Mouse (Mus musculus) ES-E14 (cell line): Measurements from ENCODE around the gene Hoxb4. TPM values are rescaled to one million over a fixed set of nuclear protein-coding genes. Genes with fewer than 3 reads are reported as not detected.

Experiments
- DNase-seq: peaks from one replicate; pipeline ENCODE4 v3.0.0-alpha.2; 2013; ENCODE audit warnings: low read depth, low spot score
- H3K27ac ChIP-seq: 2 replicates; pipeline ENCODE4 v1.5.1; 2012; ENCODE audit warnings: low read depth, mild to moderate bottlenecking, low read length, moderate library complexity, mixed read lengths; ENCODE audit not compliant: poor library complexity, insufficient read depth, severe bottlenecking
- H3K36me3 ChIP-seq: 2 replicates; pipeline ENCODE4 v1.6.1; 2012; ENCODE audit warnings: mild to moderate bottlenecking, low read length, moderate library complexity, mixed read lengths; ENCODE audit not compliant: control insufficient read depth, poor library complexity, insufficient read depth, severe bottlenecking
- H3K4me1 ChIP-seq, 2 experiments: fragments of 150-350 bp in 1 of 2; sonication (generic) in 1 of 2; 2 replicates each; pipeline ENCODE4 v1.6.1; 2012; ENCODE audit warnings: low read length in 2 of 2, mild to moderate bottlenecking in 1 of 2, mixed read lengths in 1 of 2; ENCODE audit not compliant: control insufficient read depth in 2 of 2, insufficient read depth in 2 of 2, poor library complexity in 1 of 2
- H3K4me3 ChIP-seq, 2 experiments: fragments of 150-350 bp in 1 of 2; sonication (generic) in 1 of 2; 2 replicates each; pipeline ENCODE4 v1.5.1; 2012; ENCODE audit warnings: low read length in 2 of 2, low read depth in 1 of 2, mild to moderate bottlenecking in 1 of 2, mixed read lengths in 1 of 2; ENCODE audit not compliant: insufficient read depth in 1 of 2, poor library complexity in 1 of 2, severe bottlenecking in 1 of 2
- H3K9ac ChIP-seq: 2 replicates; pipeline ENCODE4 v1.6.1; 2012; ENCODE audit warnings: low read depth, mild to moderate bottlenecking, low read length, mixed read lengths; ENCODE audit not compliant: poor library complexity, insufficient read depth, severe bottlenecking
- H3K9me3 ChIP-seq: fragments of 150-350 bp; sonication (generic); 2 replicates; pipeline ENCODE4 v1.6.1; 2012; ENCODE audit warnings: low read depth, mild to moderate bottlenecking, low read length; ENCODE audit not compliant: control insufficient read depth, insufficient read depth
- CHD2 ChIP-seq: IDR thresholded peaks from 2 replicates; pipeline ENCODE4 v1.6.1; 2014; ENCODE audit warnings: mild to moderate bottlenecking, low read depth, low read length, inconsistent platforms
- HCFC1 ChIP-seq: IDR thresholded peaks from 2 replicates; pipeline ENCODE4 v1.6.1; 2012; ENCODE audit warnings: low read length, inconsistent platforms, borderline replicate concordance; ENCODE audit not compliant: insufficient read depth
- MAFK ChIP-seq: IDR thresholded peaks from 2 replicates; pipeline ENCODE4 v1.6.1; 2014; ENCODE audit warnings: mild to moderate bottlenecking, low read depth, low read length, inconsistent platforms; ENCODE audit not compliant: insufficient read depth
- ZC3H11A ChIP-seq: IDR thresholded peaks from 2 replicates; pipeline ENCODE4 v1.6.1; 2012; ENCODE audit warnings: low read depth, mild to moderate bottlenecking, inconsistent platforms, low read length, borderline replicate concordance
- ZNF384 ChIP-seq: IDR thresholded peaks from 2 replicates; pipeline ENCODE4 v1.6.1; 2012; ENCODE audit warnings: low read depth, low read length, inconsistent platforms
- in situ Hi-C, 2 experiments: fragments of 600-800 bp; cut with MboI; formaldehyde crosslinking; loops; one replicate each; pipeline ENCODE4 v1.15.1; 2025; ENCODE audit warnings: low sequenced_read_pairs in 2 of 2, inconsistent platforms in 1 of 2; ENCODE audit not compliant: unreplicated experiment in 2 of 2
- total RNA-seq: library from RNA; depleted of rRNA; stranded (reverse); fragments of 300-350 nt; gene quantifications from 2 replicates; pipeline ENCODE4 v1.2.3, GENCODE M21; 2012

Hoxb4 gene
- total RNA-seq, 1 experiment = 1.2 TPM

GRCm38 (mm10) chr11:96345893-96346806 is 28.1 kb downstream of the Hoxb4 start:
- Histone ChIP-seq H3K9me3 (no peaks in the 10 kb centered on the region), H3K36me3 (no peaks in the 10 kb centered on the region), H3K9ac (no peak overlapping the region), H3K4me3 (peak overlapping the region; percentile 14 to 32; a peak in 3 of 4 replicates), H3K4me1 (peaks cover 0 to 10% of the 10 kb centered on the region in 2 experiments; a peak in 1 of 4 replicates), H3K27ac (no peak overlapping the region)
- no peak for TF ChIP-seq CHD2
- TF ChIP-seq MAFK = no peak
- TF ChIP-seq ZC3H11A = no peak
- no peak for TF ChIP-seq HCFC1
- TF ChIP-seq ZNF384 = no peak
- no peak for DNase-seq
- in situ Hi-C loops = no loop called here

DNA sequence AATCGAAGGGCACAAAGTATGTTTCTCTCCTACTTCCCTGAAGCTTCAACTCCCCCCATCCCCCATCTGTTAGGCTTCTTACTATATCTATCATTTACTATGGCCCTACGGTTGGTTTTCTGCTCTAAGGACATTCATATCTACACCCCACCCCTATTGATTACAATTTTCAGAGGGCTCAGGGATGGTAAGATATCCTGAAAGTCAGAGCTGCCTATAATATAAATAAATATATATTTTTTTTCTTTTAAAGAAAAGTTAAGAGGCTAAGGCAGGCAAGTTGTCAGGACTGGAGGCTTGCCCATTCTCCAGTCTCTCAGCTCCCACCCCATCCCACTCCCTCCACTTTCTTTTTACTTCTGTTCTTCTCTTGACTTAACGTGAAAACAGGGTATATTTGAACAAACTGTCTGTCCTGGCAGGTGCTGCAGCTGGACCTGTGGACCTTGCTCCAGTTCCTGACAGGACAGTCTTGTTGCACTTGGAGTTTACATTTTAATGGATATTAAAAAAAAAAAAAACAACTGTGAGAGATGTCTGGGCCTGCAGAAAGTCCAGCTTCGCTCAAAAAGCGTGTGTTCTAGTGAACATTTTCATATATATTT is 29.0 kb downstream of the Hoxb4 start:
- Histone ChIP-seq H3K27ac (no peak overlapping the region), H3K9ac (no peak overlapping the region), H3K9me3 (no peaks in the 10 kb centered on the region), H3K4me1 (peaks cover 0 to 12% of the 10 kb centered on the region in 2 experiments; a peak in 1 of 4 replicates), H3K4me3 (no peak overlapping the region), H3K36me3 (no peaks in the 10 kb centered on the region)
- no peak for DNase-seq
- TF ChIP-seq MAFK (no peak), ZNF384 (no peak), HCFC1 (no peak), CHD2 (no peak), ZC3H11A (no peak)
- in situ Hi-C loops = no loop called here

DNA sequence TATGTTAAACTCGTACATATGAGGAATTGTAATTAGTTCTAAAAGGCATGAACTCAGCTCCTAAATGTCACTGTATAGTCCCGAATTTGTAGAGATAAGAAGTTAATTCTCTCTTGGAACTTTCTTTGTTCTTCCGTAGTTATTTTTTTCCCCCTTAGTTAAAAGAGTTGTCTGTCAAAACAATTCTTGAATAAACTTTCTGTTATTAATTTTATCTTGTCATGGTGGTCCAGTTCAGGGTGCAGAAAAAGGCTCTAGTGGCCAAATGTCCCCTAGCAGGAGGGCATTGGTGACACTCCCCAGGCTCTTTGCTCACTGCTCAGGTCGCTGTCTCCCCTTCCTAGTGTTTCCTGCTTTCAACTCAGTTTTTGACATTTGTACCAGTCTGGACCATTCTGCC is 29.6 kb downstream of the Hoxb4 start:
- Histone ChIP-seq H3K4me3 (no peak overlapping the region), H3K9me3 (no peaks in the 10 kb centered on the region), H3K27ac (no peak overlapping the region), H3K36me3 (no peaks in the 10 kb centered on the region), H3K4me1 (peaks cover 0 to 12% of the 10 kb centered on the region in 2 experiments; a peak in 1 of 4 replicates), H3K9ac (no peak overlapping the region)
- in situ Hi-C loops = no loop called here
- TF ChIP-seq HCFC1 = no peak
- TF ChIP-seq CHD2 = no peak
- TF ChIP-seq ZC3H11A = no peak
- no peak for TF ChIP-seq ZNF384
- TF ChIP-seq MAFK = no peak
- no peak for DNase-seq

DNA sequence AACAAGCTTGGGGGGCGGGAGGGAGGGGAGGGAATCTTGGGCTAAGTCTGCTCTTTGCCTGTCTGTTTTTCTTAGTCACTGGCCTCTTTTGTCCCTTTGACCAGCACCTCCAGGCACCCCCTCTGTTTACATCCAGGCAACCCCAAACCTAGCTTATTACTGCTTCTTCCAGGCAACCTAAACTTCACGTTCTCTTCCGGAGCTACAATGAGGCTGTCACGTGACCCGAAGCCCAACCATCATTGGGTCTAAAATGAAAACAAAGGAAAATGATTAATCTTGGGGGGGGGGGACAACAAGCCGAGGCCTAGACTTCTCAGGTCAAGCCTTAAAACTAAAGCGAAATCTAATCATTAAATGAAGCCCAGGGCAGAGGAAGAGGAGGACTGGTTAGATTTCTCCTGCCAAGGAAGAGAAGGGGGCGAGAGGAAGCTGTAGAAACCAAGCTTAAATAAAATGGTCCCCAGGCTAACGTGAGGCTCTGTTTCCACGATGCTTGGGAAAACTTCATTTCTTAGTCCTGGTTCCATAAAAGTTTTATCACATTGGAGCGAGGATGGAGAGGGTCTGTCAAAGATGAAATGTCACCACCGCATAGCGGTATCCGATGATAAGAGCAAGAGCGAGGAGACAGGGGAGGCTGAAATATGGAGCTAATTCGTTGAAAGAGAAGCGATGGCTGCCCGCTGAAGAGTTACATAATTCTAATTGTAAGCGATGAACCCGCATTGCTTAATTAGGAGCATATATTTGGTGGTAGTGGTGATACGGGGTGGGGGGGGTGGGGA is 30.3 kb downstream of the Hoxb4 start:
- no peak overlapping the region for H3K9ac ChIP-seq
- in situ Hi-C loops = no loop called here
- no peak overlapping the region for H3K4me3 ChIP-seq
- no peak overlapping the region for H3K27ac ChIP-seq
- H3K4me1 ChIP-seq = peaks cover 0 to 16% of the 10 kb centered on the region in 2 experiments; a peak in 1 of 4 replicates
- TF ChIP-seq ZNF384 = no peak
- TF ChIP-seq HCFC1 = no peak
- TF ChIP-seq MAFK = no peak
- no peak for TF ChIP-seq CHD2
- TF ChIP-seq ZC3H11A = no peak
- no peaks in the 10 kb centered on the region for H3K9me3 ChIP-seq
- DNase-seq = no peak
- H3K36me3 ChIP-seq = no peaks in the 10 kb centered on the region
